Mouse (Mus musculus) ES-Bruce4 (cell line): Measurements from ENCODE around the gene Hopx.

Experiments
- CTCF ChIP-seq: IDR thresholded peaks from one replicate; pipeline ENCODE4 v1.8.1; 2011; ENCODE audit warnings: low read depth, low read length
- EP300 ChIP-seq: IDR thresholded peaks from 2 replicates; pipeline ENCODE4 v1.6.1; 2011; ENCODE audit warnings: low read depth, low read length; ENCODE audit not compliant: insufficient read depth
- POLR2A ChIP-seq: IDR thresholded peaks from one replicate; pipeline ENCODE4 v1.8.1; 2011; ENCODE audit warnings: low read length; ENCODE audit not compliant: insufficient read depth

DNA sequence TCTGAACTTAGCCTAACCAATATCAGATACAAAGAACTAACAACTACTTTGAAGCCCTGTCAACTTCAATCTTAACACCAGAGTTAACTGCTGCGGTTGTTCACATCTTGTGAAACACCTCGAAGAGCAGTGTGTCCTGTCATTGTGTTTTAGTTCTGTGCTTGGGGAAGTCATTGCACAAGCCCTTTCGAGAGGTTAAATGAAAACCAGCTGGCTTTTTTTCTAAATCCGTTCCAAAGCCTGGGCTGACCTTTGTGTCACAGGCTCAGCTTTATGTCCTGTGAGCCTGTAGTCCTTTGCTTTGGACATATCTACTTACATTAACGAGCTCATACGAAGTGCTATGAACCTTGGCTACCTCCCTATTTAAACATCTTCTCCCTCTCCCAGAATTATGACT, 17.2 kb downstream of the Hopx start:
- TF ChIP-seq POLR2A (no peak), CTCF (no peak), EP300 (no peak)
